Mouse (Mus musculus): ENCODE measurements at regions not wholly inside any gene's neighbourhood (a gene's known extent, or its start where the extent isn't known, plus 50 kb on each side); places are given as distances from the start of the nearest gene placed in this dataset.

GRCm38 (mm10) chr9:82484341-82484740, 345.0 kb upstream of the Irak1bp1 start:
- no peak for DNase-seq (ENCODE audit: low spot score)
- Histone ChIP-seq H3K4me3 (no peak overlapping the region), H3K27me3 (ENCODE audit: insufficient read depth, poor library complexity, severe bottlenecking) (no peaks in the 10 kb centered on the region), H3K36me3 (no peaks in the 10 kb centered on the region), H3K9me3 (no peaks in the 10 kb centered on the region), H3K27ac (no peak overlapping the region), H3K4me1 (replicated peaks) (no peaks in the 10 kb centered on the region)
- WGBS, result 83% methylated on average over 1 of the region's 1 CpGs

- H3K9me3 ChIP-seq, result no peaks in the 10 kb centered on the region
- H3K27ac ChIP-seq, result no peak overlapping the region
- no peak overlapping the region for H3K4me3 ChIP-seq
- no peaks in the 10 kb centered on the region for H3K4me1 ChIP-seq (replicated peaks)
- no peaks in the 10 kb centered on the region for H3K36me3 ChIP-seq
- no peaks in the 10 kb centered on the region for H3K27me3 ChIP-seq (ENCODE audit: insufficient read depth, poor library complexity, severe bottlenecking)
- DNase-seq (ENCODE audit: low spot score), result no peak
Observed at GRCm38 (mm10) chr9:82493440-82493839, 335.9 kb upstream of the Irak1bp1 start.

- 59% methylated on average over 2 of the region's 2 CpGs for WGBS
- no peaks in the 10 kb centered on the region for H3K9me3 ChIP-seq
- no peak overlapping the region for H3K4me3 ChIP-seq
- no peak overlapping the region for H3K27ac ChIP-seq
- no peaks in the 10 kb centered on the region for H3K36me3 ChIP-seq
- DNase-seq (ENCODE audit: low spot score), result no peak
- no peaks in the 10 kb centered on the region for H3K4me1 ChIP-seq (replicated peaks)
- no peaks in the 10 kb centered on the region for H3K27me3 ChIP-seq (ENCODE audit: insufficient read depth, poor library complexity, severe bottlenecking)
Observed at GRCm38 (mm10) chr9:82510014-82510413, 319.3 kb upstream of the Irak1bp1 start.

GRCm38 (mm10) chr9:82518993-82519392, 310.3 kb upstream of the Irak1bp1 start:
- Histone ChIP-seq H3K4me3 (no peak overlapping the region), H3K9me3 (no peaks in the 10 kb centered on the region), H3K36me3 (no peaks in the 10 kb centered on the region), H3K27ac (no peak overlapping the region), H3K4me1 (replicated peaks) (no peaks in the 10 kb centered on the region), H3K27me3 (ENCODE audit: insufficient read depth, poor library complexity, severe bottlenecking) (no peaks in the 10 kb centered on the region)
- 33% methylated on average over 1 of the region's 1 CpGs for WGBS
- no peak for DNase-seq (ENCODE audit: low spot score)

- Histone ChIP-seq H3K9me3 (no peaks in the 10 kb centered on the region), H3K4me3 (no peak overlapping the region), H3K4me1 (replicated peaks) (no peaks in the 10 kb centered on the region), H3K27ac (no peak overlapping the region), H3K36me3 (no peaks in the 10 kb centered on the region), H3K27me3 (ENCODE audit: insufficient read depth, poor library complexity, severe bottlenecking) (no peaks in the 10 kb centered on the region)
- no peak for DNase-seq (ENCODE audit: low spot score)
- 89% methylated on average over 8 of the region's 8 CpGs for WGBS
Observed at GRCm38 (mm10) chr9:82527867-82528385, 301.4 kb upstream of the Irak1bp1 start.

- Histone ChIP-seq H3K36me3 (no peaks in the 10 kb centered on the region), H3K27ac (no peak overlapping the region), H3K4me1 (replicated peaks) (peaks cover 6% of the 10 kb centered on the region), H3K27me3 (ENCODE audit: insufficient read depth, poor library complexity, severe bottlenecking) (no peaks in the 10 kb centered on the region), H3K9me3 (no peaks in the 10 kb centered on the region), H3K4me3 (no peak overlapping the region)
- DNase-seq (ENCODE audit: low spot score), result no peak
- WGBS, result 86% methylated on average over 6 of the region's 6 CpGs
Observed at GRCm38 (mm10) chr9:82552726-82553125, 276.6 kb upstream of the Irak1bp1 start.

GRCm38 (mm10) chr9:82553213-82553612, 276.1 kb upstream of the Irak1bp1 start:
- 90% methylated on average over 3 of the region's 3 CpGs for WGBS
- Histone ChIP-seq H3K9me3 (no peaks in the 10 kb centered on the region), H3K36me3 (no peaks in the 10 kb centered on the region), H3K4me1 (replicated peaks) (peaks cover 1% of the 10 kb centered on the region), H3K27me3 (ENCODE audit: insufficient read depth, poor library complexity, severe bottlenecking) (no peaks in the 10 kb centered on the region), H3K27ac (no peak overlapping the region), H3K4me3 (no peak overlapping the region)
- DNase-seq (ENCODE audit: low spot score), result no peak

- Histone ChIP-seq H3K27ac (no peak overlapping the region), H3K4me1 (replicated peaks) (no peaks in the 10 kb centered on the region), H3K27me3 (ENCODE audit: insufficient read depth, poor library complexity, severe bottlenecking) (no peaks in the 10 kb centered on the region), H3K9me3 (no peaks in the 10 kb centered on the region), H3K4me3 (no peak overlapping the region), H3K36me3 (no peaks in the 10 kb centered on the region)
- 73% methylated on average over 1 of the region's 1 CpGs for WGBS
- DNase-seq (ENCODE audit: low spot score), result no peak
Observed at GRCm38 (mm10) chr9:82562551-82563465, 266.5 kb upstream of the Irak1bp1 start.

- Histone ChIP-seq H3K4me1 (replicated peaks) (no peaks in the 10 kb centered on the region), H3K27me3 (ENCODE audit: insufficient read depth, poor library complexity, severe bottlenecking) (no peaks in the 10 kb centered on the region), H3K27ac (no peak overlapping the region), H3K4me3 (no peak overlapping the region), H3K36me3 (no peaks in the 10 kb centered on the region), H3K9me3 (no peaks in the 10 kb centered on the region)
- DNase-seq (ENCODE audit: low spot score), result no peak
- WGBS, result 82% methylated on average over 4 of the region's 4 CpGs
Observed at GRCm38 (mm10) chr9:82581373-82582018, 247.8 kb upstream of the Irak1bp1 start.

- H3K27ac ChIP-seq, result no peak overlapping the region
- H3K4me3 ChIP-seq, result no peak overlapping the region
- no peaks in the 10 kb centered on the region for H3K4me1 ChIP-seq (replicated peaks)
- no peaks in the 10 kb centered on the region for H3K27me3 ChIP-seq (ENCODE audit: insufficient read depth, poor library complexity, severe bottlenecking)
- WGBS, result 75% methylated on average over 11 of the region's 11 CpGs
- no peaks in the 10 kb centered on the region for H3K9me3 ChIP-seq
- DNase-seq (ENCODE audit: low spot score), result no peak
- no peaks in the 10 kb centered on the region for H3K36me3 ChIP-seq
Observed at GRCm38 (mm10) chr9:82609111-82609510, 220.2 kb upstream of the Irak1bp1 start.

- WGBS, result 89% methylated on average over 4 of the region's 4 CpGs
- no peaks in the 10 kb centered on the region for H3K4me1 ChIP-seq (replicated peaks)
- no peaks in the 10 kb centered on the region for H3K27me3 ChIP-seq (ENCODE audit: insufficient read depth, poor library complexity, severe bottlenecking)
- H3K27ac ChIP-seq, result no peak overlapping the region
- no peak overlapping the region for H3K4me3 ChIP-seq
- no peak for DNase-seq (ENCODE audit: low spot score)
- no peaks in the 10 kb centered on the region for H3K9me3 ChIP-seq
- no peaks in the 10 kb centered on the region for H3K36me3 ChIP-seq
Observed at GRCm38 (mm10) chr9:82609946-82610345, 219.4 kb upstream of the Irak1bp1 start.

- DNase-seq (ENCODE audit: low spot score), result no peak
- WGBS, result 87% methylated on average over 2 of the region's 2 CpGs
- Histone ChIP-seq H3K27me3 (ENCODE audit: insufficient read depth, poor library complexity, severe bottlenecking) (no peaks in the 10 kb centered on the region), H3K4me1 (replicated peaks) (no peaks in the 10 kb centered on the region), H3K9me3 (no peaks in the 10 kb centered on the region), H3K27ac (no peak overlapping the region), H3K36me3 (no peaks in the 10 kb centered on the region), H3K4me3 (no peak overlapping the region)
Observed at GRCm38 (mm10) chr9:82612526-82612925, 216.8 kb upstream of the Irak1bp1 start.

GRCm38 (mm10) chr9:82632411-82632810, 196.9 kb upstream of the Irak1bp1 start:
- 81% methylated on average over 3 of the region's 3 CpGs for WGBS
- H3K4me3 ChIP-seq, result no peak overlapping the region
- H3K9me3 ChIP-seq, result no peaks in the 10 kb centered on the region
- no peaks in the 10 kb centered on the region for H3K27me3 ChIP-seq (ENCODE audit: insufficient read depth, poor library complexity, severe bottlenecking)
- no peak for DNase-seq (ENCODE audit: low spot score)
- H3K27ac ChIP-seq, result no peak overlapping the region
- H3K36me3 ChIP-seq, result no peaks in the 10 kb centered on the region
- H3K4me1 ChIP-seq (replicated peaks), result no peaks in the 10 kb centered on the region

All from hindbrain, embryonic 10.5 days (tissue).